Mouse (Mus musculus) layer of hippocampus, adult 9-11 months (tissue): ENCODE measurements around the gene 4930524B15Rik.
"Not testable (repeated sequence)": the region's sequence is repeated elsewhere in the genome, so short reads cannot be mapped to it uniquely, and the experiment has no call there.

Experiments used
- DNase-seq: peaks from one replicate; pipeline ENCODE4 v3.0.0; 2022

4930524B15Rik gene

GRCm38 (mm10) chr11:31984786-31985185 is 19.4 kb downstream of the 4930524B15Rik start:
- no peak for DNase-seq

DNA sequence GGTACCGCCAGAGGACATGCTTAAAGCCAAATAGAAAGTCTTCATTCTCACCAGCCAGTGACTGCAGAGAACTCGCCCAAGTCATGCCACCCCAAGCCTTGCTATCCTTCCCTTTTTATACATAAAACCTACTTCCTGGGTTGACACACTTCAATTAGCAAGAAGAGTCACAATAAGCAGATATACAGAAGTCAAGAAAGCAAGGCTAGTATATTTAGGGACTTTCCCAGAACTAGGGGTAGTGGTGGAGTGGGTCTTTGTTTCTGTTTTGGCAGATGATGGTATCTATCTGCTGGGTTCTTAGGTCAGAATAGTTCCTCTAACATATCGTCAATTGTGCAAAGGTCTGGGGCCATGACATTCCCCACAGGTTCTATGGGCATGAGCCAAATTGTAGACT is 27.1 kb downstream of the 4930524B15Rik start:
- DNase-seq: no peak

DNA sequence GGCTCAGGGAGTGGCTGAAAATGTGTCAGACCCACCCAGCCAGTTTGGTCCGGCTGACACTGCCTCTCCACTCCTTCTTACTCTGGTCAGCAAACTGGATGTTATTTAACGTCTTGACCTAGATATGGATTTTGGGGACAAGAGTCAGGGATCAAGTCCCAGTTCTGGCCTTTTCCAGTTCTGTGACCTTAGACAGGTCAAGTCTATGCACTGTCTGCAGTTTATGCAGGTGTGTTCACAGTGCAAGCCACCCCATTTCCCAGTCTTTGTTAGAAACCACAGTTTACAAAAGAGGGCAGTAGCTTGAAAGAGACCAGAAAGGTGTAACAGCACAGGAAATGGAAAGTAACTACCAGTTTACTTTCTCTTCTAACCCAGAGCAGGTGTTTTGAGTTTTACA is 34.3 kb downstream of the 4930524B15Rik start:
- DNase-seq: no peak

DNA sequence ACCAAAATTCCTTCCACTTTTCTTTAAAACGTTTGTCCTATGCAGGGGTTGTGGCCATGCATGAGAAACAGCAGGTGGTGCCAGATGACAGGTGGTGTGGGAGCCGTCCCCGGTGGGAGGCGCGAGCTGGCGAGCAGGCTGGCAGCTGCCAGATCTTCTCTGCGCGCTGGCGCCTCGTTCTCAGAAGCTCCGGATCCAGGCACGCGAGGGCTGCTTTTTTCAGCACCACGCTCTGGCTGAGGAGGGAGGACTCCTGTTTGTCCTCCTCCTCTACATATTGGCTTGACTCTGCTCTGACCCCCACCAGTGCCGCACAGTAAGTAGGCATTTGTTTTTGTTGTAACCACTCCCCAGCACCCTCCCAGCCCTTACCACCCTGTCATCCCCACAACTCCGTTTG is 34.9 kb downstream of the 4930524B15Rik start, which contains the start of gene Nsg2:
TSS of gene Nsg2 (plus strand) at position 183 of the 400 bp plus-strand sequence.
- DNase-seq: peak; percentile 92

DNA sequence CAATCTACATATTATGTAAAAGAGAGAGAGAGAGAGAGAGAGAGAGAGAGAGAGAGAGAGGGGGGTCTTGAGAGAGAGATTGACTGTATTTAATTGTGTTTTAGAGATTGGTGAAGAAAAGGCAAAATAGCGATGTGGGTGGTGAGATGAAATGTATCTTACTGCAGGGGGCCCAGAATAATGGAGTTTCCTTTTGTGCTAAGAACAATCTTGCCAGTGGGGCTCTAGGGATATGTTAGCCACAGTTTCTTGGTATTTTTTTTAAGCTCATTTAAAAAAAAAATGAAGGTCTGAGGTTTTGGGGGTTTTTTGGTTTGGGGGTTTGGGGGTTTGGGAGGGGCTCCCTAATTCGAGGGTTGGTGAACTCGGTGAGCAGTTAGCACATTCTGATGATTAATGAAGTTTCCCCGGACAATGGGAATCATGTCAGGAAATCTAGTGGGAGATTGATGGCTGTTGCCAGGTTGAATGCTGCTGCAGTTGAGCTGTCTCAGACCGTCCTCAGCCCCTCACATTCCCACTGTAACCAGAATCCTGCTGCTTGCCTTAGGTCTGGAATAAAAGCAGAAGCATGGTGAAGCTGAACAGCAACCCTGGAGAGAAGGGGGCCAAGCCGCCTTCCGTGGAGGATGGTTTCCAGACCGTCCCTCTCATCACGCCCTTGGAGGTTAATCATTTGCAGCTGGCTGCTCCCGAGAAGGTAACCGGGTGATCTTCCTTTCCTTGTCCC is 36.0 kb downstream of the 4930524B15Rik start:
- DNase-seq: no peak

DNA sequence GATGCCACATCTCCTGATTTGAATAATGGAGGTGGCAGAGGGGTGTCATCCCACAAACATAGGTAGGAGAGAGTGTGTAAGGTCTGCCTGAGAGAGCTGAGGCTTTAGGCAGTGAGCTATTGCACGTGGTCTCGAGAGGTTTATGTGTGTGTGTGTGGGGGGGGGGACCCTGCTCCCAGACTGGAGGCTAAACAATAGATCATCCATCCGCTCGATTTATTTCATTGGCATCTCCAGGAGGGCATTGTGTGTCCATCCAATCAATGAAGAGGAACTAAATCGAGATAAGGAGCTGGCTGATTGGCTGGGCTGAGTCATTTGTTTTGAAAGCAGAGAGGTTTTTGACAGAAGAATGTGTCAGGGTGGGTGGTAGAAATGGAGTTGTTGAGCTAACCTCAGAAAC is 37.3 kb downstream of the 4930524B15Rik start:
- peak; percentile 56 for DNase-seq

DNA sequence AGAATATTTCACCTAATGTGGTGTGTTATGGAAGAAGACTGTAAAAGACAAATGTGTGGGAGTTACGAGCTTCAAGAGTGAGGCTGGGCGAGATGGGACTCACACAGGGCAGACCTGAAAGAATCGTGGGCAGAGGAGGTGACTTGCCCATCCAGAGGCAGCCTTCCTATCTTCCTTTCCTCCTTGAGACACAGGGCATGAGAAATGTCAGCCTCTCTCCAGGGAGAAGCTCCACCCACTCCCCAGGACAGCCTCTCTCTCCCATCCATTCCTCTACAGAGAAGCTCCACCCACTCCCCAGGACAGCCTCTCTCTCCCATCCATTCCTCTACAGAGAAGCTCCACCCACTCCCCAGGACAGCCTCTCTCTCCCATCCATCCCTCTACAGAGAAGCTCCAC is 42.7 kb downstream of the 4930524B15Rik start:
- DNase-seq: not testable (repeated sequence)

- no peak for DNase-seq
Measured at GRCm38 (mm10) chr11:32008852-32009251, 43.5 kb downstream of the 4930524B15Rik start.

- DNase-seq: peak; percentile 58
Measured at GRCm38 (mm10) chr11:32009961-32010662, 44.7 kb downstream of the 4930524B15Rik start.

DNA sequence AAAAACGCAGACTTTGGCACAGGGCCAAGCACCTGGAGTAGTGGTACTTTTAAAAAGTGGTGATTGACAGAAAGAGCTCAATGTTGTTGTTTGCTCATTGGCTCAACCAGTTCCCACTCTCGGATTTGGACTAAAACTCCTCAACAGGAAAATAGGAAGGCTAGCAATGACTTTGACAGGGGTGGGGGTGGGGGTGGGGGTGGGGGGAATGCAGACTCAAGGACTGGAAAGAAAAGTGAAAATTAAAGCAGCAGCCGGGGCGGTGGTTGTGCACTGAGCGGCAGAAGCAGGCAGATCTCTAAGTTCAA is 45.2 kb downstream of the 4930524B15Rik start:
- no peak for DNase-seq

DNA sequence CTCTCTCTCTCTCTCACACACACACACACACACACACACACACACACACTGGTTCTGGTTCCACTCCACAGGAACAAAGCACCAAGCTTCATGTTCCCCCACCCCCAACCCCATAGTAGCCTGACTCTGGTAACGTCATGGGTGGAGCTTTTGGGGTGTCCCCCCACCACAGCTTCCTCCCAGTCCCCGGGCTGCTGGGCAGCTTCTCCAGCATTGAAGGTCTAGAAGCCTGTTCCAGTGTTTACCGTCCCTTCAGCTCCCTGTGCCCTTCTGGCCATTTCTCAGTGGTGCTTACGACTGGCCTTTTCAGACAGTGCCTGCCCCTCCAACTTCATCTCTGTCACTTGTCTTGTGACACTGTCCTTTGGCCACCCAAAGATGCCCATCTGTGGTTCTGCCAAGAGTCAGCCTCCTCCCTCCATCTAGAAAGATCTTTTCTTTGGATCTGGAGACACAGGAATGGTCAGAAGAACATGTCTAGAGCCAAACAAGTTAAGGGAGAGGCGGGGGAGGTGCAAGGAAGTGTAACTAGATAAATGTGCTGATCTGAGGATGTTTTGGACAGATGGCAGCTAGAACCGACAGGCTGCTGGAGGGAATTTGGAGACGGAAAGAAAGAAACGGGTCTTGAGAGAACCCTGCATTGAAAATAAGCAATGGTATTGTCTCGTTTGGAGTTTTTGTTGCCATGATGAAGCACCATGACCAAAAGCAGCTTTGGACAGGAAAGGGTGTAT is 46.6 kb downstream of the 4930524B15Rik start:
- DNase-seq: no peak

- DNase-seq: no peak
Measured at GRCm38 (mm10) chr11:32013014-32013427, 47.6 kb downstream of the 4930524B15Rik start.

GRCm38 (mm10) chr11:32013561-32013960 is 48.2 kb downstream of the 4930524B15Rik start:
- no peak for DNase-seq

GRCm38 (mm10) chr11:32018201-32018600 is 52.8 kb downstream of the 4930524B15Rik start:
- no peak for DNase-seq

GRCm38 (mm10) chr11:32020031-32020965 is 54.9 kb downstream of the 4930524B15Rik start:
- DNase-seq: peak; percentile 69

- no peak for DNase-seq
Measured at GRCm38 (mm10) chr11:32026634-32027033, 61.2 kb downstream of the 4930524B15Rik start.

DNA sequence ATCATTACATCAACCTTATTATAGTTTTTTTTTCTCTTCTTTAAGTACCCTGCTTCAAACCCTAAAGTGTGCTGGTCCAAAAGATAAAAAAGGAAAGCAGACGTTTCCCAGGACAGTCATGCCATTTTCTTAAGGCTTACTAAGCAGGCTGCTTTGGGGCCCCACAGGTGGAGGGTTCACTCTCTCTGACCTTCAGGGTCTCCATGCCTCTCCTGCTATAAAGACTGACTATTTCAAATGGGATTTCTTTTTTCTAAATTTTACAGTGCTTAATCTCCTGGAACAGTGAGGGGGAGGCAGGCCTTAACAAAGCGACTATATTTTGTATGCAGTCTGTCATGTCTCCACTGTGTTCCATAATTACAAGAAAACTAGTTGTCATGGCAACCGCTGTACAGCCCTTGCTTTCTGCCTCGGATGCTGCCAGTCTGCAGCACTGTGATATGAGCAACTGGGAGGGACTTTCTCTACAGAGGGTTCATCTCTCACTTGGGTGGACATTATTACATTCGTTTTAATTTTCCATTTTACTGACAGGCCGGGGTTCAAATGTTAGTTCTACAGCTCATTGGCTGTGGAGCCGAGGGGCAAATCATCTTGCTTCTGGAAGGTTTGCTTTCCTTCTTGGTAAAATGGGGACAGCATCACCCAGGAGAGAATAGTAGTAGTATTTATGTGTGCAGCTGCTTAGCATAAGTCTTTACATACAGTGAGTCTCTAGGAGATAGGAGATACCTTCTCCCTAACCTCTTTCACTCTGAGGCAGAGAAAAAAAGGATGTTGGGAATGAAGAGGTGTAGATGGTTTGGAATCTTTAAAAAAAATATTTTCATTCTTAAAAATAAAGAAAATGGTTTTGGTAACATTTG is 62.3 kb downstream of the 4930524B15Rik start:
- peak; percentile 88 for DNase-seq

DNA sequence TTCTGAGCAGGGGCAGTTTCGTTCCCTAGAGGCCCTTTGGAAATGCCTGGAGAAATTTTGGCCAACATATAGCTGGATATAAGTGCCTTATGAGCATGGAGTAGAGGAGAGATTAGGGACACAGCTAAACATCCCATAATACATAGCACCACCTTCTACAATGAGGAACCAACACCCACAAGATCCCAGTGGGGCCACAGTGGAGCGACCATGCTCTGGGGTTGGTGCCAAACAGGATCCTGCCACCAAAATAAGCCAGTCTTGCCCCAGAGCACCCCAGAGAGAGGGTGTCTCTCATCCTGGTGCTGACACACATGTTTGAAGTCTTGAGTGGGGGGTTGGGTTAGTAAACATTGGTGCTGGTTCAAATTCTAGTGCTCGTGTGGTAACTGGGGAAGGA is 63.2 kb downstream of the 4930524B15Rik start:
- DNase-seq: no peak
